Mouse (Mus musculus): ENCODE results near the gene Ubl4b.

Gene Ubl4b

DNA sequence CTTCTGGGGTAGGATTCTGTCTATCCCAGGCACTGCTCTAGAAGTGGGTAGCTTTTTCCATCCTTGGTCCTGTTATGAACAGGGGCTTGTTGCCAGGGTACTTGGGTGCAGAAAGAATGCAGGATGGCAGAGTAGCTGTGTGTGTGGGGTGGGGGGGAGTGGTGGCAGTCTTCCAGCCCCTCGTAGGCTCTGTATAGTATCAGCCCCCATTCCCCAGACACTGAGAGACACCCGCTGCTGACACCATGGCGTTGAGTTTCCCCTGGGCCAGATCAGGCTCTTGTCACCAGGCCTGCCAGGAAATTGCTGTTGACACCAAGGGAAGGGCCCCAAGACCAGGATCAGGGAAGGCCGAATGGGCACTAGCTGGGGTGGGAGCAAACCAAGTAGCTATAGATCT lies 13.8 kb upstream of the Ubl4b start:
- in situ Hi-C loops (cut with MseI, MboI) = no loop called here

DNA sequence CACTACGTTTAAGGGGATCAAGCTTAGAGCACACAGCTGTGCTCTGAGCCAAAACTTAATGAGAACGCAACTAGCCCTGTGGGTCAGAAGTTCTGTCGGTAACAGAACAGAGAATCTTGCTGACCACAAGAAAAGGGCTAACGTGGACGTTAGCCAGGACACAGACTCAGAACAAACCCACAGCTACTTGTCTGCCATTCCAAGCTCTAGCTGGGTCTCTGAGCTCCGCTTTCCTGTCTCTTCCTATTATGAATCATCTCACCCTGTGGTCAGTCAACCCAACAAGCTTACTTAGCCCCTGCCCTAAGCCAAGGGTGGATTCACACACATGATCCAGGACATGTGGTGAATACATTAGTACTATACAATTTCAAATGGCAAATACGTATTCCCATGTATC lies 12.9 kb upstream of the Ubl4b start:
- in situ Hi-C loops (cut with MseI, MboI) = no loop called here

DNA sequence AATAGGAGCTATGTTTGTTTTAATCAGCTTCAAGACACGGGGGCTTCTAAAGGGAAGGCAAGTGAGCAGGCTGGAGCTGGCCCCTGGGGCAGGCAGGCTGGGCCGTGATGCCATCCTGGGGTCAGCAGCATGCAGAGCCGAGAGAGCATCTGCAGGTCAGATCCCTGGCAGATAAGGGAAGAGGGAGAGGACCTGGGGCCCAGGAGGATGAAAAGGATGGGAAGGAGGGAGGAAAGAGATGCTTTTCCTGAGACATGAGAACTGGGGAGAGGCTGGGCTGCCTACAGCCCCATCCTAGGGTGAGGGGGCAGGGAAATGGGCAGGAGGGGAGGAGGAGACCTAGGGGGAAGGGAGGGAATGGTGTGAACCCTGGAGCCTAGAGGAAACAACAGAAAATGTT lies 10.5 kb upstream of the Ubl4b start:
- in situ Hi-C loops (cut with MseI, MboI) = no loop called here

DNA sequence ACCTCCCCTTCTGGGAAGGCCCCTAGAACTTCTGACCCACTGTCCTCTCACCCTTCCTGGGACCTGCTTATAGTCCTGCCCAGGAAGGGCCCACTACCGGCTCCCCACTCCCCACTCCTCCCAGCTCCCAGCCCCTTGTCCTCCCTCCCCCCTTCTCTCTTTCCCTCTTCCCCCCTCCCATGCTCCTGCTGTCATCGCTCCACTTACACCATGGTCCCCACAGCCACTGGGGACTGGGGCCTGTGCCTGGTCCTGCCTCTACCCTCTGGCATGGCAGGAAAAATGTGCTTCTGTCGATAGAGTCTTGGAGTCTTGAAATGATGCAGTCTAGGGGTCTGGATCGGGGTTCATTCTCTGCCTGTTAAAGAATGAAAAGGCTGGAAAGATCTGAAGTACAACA lies 9.0 kb upstream of the Ubl4b start:
- in situ Hi-C loops (cut with MseI, MboI) = no loop called here

DNA sequence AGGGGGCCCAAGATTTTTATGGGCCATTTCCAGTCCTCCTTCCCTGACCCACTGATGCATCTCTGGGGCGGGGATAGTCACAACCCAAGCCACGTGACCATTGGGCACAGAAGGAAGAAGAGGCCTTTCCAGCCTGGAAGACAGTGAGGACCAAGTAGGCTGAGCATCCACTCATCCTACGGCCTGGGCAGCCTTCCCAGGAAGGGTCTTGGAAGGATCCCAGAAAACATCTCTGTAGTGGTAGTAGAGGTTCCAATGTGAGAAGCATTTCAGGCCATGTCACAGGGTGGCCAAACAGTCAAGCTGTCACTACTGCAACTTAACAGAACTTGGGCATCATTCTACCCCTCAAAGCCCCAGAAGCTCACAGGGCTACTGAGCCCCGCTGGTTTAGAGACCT lies 7.7 kb upstream of the Ubl4b start:
- in situ Hi-C loops (cut with MseI, MboI) = no loop called here

DNA sequence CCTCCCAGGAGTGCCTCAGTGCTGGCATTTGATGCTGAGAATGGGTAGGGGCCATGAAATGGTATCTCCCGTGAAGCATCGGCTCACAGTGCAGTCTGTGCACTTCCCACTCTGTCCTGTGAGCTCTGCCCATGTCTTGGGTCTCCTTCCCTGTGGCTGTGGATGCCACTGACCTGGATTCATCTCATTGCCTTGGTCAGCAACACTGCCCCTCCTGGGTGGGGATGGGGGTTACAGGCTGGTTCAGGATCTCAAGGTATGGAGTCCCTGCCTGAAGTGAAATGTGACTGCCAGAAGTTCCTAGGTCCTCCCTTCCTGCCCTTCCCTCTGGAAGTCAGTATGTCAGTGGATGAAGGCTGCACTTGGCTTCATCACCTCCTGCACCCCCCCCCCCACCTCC lies 7.2 kb upstream of the Ubl4b start:
- in situ Hi-C loops (cut with MseI, MboI) = no loop called here

DNA sequence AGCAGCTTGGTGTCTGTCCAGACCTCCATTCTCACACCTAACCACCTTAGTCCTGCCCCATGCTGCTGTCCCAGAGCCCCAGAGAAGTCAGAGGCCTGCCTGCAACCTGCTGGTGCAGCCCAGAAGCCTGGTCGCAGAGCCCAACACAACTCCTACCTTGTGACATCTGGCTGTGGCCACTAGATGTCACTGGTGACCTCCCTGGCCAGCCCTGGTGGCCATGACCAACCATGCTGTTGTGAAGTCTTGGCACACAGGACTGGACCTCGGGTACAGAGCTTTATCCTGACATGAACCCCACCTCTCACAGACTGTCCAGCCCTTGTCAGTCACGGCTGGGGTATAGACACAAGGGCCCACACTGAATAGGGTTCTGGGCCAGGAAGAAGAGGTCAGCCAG lies 4.3 kb upstream of the Ubl4b start:
- in situ Hi-C loops (cut with MseI, MboI) = no loop called here

DNA sequence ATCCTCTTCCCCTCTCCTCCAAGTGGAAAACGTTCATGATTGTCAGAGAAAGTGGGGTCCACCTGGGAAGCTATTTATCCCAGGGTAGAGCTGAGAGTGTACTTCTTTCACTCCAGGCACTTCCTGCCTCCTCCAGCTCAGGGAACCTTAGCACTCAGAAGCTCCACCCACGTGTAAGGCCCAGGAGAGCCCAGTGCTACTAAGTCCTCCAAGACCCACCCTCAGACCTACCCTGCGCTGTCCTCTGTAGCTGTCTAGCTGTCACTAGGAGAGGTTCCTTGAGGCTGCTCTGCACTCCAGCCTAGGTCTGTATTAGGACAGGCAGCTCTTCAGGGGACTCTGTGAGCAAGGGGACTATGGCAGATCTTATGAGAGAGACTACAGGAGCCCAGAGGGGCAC lies 3.9 kb upstream of the Ubl4b start:
- in situ Hi-C loops (cut with MseI, MboI) = no loop called here

DNA sequence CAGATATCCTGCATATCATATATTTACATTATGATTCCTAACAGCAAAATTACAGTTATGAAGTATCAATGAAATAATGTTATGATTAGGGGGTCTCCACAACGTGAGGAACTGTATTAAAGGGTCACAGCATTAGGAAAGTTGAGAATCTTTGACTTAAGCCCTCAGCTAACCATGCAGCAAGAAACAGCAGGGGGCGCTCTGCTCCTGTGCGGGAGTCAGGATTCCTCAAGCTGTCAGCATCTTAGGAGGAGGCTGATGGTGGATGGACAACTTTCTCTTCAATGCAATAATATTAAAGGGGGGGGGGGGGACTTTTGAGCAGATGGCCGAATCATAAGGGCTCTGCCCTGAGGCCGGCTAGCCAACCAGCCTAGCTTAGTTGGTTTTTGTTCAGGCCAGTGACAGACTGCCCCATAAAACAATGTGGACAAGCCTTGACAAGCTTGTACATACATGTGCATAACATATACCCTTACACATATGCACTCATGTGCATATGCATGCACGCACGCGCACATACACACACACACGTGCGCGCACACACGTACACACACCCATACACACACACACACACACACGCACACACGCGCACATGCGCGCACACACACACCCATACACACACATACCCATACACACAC lies 4.3 kb downstream of the Ubl4b start:
- in situ Hi-C loops (cut with MseI, MboI) = no loop called here

DNA sequence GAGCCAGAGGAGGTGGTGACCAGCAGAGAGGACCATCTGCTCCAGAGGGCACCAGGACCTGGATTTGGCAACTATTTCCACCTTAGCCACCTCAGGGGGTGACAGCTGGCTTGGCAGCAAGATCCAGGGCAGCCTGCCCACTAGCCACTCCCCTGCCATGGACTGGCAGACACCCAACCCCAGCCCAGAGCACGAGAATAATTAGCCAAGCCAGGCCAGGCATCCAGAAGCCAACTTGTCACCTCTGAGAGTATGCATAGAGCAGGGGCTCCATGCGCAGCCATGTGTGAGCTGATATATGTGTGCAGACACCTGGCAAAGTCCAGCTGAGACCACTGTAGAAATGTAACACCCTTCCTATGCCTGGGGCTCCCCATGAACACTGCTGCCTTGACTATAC lies 7.9 kb downstream of the Ubl4b start:
- in situ Hi-C loops (cut with MseI, MboI) = no loop called here

DNA sequence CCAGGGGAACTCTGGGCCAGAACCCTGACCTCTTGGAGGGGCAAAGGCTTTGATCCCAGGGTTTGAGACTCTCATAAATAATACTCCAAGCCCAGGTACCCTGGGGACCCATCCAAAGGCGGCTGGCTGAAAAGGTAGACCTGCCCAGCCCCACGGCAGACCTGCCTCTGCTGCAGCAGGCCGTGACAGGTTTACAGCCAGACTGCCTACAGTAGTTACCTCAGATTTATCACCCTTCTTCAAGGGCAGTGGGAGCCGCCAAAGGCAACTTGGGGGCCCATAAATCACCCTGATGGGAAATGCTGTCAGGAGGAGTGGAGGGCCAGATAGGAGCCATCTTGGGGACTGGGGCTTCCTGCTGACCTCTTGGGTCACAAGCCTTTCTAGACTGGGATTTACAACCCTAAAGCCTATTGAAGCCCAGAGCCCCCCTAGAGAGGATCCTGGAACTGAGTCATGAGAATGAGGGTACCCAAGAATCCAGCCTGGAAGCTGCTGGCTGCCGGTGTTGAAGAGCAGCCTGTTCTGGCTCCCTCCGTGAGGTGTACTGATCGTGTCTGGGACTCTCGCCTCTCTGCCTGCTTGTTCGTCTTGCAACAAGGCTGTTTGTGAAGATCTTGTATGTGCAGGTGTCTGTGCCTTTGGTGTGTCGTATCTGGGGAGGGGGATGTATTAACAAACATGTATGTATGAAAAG lies 9.0 kb downstream of the Ubl4b start:
- in situ Hi-C loops (cut with MseI, MboI) = no loop called here

DNA sequence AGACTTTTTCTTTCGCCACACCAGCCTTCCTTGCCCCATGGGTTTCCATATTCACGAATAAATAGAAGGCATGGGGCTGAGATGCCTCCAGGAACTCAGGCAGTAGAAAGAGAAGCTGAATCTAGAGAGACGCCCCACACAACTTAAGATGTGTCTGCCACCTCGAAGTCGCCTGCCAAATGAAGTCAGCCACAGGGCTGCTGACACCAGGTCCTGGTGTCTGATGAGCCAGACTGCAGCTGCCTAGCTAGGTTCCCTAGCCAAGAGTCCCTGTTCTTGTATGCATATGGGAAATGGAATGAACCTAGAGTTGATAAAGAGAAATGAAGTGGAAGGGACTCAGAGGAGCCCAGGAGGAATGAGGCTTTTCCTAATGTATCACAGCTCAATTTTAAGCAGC lies 9.6 kb downstream of the Ubl4b start:
- in situ Hi-C loops (cut with MseI, MboI) = no loop called here

DNA sequence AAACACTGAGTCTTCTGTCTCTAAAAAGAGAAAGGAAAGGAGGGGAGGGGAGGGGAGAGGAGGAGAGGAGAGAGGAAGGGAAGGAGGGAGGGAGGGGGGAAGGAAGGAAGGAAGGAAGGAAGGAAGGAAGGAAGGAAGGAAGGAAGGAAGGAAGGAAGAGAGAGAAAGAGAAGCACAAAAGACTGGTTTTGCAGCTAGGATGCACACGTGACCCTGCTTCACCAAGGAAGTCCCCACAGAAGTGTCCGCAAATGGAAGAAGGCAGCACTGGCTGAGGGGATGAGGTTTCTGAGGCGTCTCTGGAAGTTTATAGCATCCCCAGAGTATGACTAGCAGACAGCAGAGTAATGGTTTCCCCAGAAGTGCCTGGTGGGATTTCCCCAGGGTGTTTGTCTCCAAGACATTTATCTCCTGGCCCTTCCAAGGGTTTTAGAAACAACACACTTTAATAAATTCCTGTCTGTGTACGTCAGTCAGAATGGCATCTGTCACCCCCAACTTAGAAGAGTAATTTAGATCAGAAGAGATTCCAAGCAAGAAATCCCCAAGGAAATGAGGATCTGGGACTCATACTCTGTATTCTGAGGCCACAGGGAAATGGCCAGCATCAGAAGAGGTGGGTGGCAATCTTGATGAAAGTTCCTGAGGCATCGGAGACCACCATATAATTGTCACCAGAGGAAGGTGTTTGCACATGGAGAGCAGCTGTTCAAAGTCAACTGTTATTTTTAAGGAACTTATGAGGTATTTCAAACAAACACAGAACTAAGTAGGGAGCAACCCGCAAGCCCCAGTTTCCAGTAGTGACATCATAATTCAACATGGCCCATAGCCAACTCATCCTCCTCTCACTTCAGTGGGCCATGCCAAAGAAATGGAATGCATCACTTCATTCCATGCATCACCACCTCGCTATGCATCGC lies 11.5 kb downstream of the Ubl4b start:
- in situ Hi-C loops (cut with MseI, MboI) = no loop called here

DNA sequence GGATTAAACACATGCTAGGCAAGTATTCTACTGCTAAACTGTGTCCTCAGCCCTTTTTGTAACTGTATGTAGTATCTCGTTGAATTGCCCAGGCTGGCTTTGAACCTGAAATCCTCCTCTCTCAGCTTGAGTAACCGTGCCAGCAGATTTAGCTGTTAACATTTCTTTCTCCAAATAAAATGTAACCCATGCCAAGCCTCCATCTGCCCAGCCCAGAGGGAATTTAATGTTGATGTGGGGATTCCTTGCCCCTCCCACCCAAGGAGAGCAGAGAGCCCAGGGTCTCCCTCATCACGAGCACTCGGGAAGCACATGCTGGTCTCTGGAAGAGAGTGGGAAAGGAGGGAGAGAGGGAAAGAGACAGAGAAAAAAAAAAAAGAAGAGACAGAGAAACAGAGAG lies 12.3 kb downstream of the Ubl4b start:
- in situ Hi-C loops (cut with MseI, MboI) = no loop called here

DNA sequence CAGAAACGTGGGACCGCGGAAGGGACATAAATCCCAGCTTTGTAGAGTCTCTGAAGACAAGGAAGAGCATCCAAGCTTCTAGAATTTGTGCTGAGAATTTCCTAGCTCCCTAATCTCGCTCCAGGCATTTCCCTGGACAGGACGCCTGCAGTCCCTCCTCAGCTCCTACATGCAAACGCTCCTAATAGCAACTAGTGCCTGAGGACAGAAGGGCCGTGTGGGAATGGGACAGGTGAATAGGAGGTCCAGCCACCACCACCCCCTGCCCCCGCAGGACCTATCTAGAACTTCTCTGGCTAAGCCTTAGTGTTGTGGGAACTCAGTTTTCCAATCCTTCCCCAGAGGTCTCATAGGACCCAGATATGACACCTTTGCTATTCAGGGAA lies 17.4 kb downstream of the Ubl4b start:
- in situ Hi-C loops (cut with MseI, MboI) = no loop called here

DNA sequence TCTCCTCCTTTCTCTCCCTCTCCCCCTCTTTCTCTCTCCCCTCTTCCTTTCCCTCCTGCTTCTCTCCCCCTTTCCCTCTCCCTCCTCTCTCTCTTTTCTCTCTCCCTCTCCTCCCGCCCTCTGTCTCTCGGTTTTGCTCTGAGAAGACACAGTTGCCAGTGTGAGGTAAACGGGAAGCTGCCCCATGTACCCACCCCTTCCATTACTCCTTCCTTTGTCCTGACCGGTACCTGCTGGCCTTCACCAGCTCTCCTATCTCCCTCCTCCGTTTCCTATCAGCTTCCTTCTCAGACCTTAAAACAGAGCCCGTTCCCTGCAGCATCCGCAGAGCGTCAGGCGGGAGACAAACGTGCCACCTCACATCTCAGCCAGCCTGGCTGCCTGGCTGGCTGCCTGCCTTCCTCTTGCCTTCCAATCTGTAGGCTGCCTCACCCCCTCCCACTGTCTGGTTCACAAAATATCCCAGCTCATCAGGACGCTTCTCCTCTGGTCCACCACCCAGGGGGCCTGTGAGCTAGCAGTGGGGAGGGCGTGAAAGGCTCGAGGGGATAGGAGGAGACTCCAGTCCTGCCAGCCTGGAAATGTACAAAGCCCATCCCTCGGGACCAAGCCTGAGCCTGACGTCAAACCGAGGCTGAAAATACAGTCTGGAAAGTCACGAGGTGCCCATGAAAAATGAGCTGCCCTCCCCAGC lies 17.9 kb downstream of the Ubl4b start:
- in situ Hi-C loops (cut with MseI, MboI) = no loop called here

DNA sequence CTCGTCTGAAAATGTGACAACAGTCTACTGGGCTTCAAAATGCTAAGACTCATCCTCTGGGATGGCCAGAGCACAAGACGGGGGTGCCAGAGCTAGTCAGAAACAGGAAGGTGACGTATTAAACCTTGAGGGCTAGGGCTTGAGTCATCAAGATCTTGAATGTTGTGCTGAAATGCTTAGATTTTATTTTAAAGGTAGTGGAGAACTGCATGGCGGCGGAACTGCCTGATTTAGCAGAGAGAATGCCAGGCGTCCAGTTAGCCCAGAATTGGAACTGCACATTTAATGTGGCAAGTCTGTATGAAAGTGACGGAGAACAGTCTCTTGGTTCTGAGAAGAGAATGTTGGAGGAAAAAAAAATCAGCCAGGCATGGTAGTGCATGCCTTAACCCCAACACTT lies 19.9 kb downstream of the Ubl4b start:
- in situ Hi-C loops (cut with MseI, MboI) = no loop called here

DNA sequence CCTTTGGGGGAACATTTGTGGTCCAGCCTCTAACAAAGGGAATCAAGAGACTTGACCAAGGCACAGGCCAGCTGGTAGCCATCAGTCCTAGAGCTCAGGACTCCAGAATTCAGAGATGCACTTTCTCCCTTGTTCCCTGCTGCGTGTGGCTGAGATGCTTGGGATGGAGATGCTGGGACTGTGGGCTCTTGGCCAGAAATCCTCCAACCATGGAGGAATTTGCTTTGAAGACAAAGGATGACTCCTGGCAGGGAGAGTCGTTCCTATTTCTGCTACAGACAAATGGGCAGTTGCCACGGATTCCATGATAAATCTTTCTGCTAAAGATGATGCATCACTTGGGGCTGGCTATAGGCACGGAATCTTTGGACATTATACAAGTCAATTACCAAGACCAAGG lies 21.3 kb downstream of the Ubl4b start:
- in situ Hi-C loops (cut with MseI, MboI) = no loop called here

DNA sequence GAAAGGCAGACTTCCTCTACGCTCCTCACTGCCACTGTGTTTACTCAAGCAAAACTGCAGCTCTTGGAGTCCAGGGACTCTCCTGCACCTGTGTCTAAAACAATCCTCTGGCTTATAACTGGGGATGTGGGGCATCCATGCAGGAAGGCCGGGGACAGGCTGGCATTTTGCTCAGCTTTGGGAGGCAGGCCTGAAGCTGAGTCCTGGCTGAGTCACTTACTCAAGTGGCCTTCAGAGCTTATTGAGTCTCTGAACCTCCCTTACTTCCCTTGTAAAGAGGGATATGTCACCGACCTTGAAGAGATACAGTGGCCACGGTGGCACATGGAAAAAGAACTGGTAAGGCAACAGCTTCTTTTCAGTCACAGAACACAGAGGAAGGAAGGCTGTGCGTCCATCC lies 24.3 kb downstream of the Ubl4b start:
- in situ Hi-C loops (cut with MseI, MboI) = no loop called here

DNA sequence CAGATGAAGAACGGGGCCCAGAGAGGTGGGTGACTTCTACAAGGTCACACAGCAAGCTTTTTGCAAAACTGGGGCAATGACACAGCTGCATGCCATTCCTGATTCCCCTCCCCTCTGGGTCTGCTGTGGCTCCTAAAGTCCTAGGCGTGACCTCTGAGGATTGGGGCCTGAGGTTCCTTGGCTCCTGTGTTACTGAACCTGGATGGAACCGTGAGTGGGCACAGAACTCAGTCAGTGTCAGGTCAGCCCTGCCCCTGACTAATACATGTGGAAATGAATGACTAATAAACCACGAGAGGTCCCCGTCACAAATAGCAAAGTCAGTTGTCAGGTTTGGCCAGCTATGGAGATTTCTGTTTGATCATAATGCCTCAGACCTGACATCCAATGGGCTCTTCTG lies 25.7 kb downstream of the Ubl4b start:
- in situ Hi-C loops (cut with MseI, MboI) = no loop called here

DNA sequence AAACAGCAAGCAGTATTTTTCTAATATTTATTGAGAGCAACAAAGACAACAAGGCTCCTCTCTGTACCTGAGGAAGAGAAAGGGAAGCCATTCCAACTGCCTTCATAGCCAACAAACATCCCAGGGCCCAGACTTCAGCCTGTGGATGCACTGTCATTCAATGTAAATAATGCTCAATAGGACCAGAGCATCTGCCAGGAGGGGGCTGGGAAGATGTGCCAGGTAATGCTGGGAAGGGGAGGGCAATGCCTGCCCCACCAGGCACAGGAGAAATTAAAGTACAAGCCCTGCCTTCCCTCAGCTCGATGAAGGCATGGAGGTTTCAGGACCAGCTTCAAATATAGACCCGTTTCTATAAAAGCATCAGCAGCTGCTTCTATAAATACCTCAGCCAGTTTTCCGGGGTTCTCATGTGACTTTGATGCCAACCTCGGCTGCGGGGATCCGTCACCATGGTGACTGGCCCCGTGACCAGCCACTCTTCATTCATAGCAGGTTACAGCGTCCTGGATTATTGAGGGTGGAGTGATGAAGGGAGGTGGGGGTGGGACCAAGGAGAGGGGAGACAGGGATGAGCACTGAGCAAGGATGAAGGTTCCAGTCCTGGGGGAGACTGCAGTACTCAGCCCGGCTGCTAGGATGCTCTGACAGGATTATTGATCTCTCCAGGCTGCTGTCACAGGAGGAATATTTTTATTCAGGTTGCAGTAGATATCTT lies 26.3 kb downstream of the Ubl4b start:
- in situ Hi-C loops (cut with MseI, MboI) = no loop called here

DNA sequence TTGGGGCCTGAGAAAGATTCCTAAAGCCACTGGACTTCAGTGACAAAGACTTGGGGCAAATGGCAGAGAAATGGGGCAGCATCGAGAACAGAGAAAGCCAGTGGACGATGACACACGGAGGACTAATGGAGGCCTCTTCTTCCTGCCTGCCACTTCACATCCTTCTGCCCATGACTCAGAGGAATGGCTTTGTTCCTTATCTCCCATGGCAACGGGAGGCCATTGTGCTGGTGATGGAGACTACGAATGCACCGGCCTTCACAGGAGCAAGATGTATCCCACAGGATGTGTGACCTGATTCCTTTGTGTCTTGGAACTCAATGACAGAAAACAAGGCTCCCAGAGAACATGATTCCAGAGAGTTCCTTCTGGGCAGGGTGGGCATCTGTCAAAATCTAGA lies 30.3 kb downstream of the Ubl4b start:
- in situ Hi-C loops (cut with MseI, MboI) = no loop called here

Data from mouse trophoblast stem cell (cell line).